Comparison of ENCODE assay signal across 7 mouse cellular contexts in the genomic region with DNA sequence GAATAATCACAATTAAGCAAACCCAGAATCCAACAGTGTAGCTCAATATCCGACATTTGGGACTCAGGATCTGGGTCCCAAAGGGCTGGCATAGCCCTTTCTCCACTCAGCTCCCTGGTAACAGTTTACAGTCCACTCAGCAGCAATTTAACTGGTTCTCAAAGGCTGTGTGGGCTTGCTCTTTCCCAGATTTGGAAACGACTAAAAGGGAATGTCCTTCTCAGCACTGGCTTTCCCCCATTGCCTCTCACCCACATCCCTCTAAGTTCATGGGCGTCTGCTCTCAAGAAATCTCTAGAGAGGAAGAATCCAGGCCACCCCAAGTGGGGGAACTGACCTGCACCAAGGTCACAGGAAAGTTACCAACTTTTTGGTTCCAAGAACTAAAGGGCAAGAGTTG. TPM values are rescaled to one million over a fixed set of nuclear protein-coding genes. Genes with fewer than 3 reads are reported as not detected.
DNase-seq lines count a peak whose midpoint lies in the region; ATAC-seq and TF ChIP-seq lines count a peak whose summit lies in the region.

No protein-coding gene starts in this region.

- H3K36me3 ChIP-seq in lung, embryonic 14.5 days (ENCODE audit: insufficient read depth): peaks cover 27% of the 10 kb centered on the region
- peaks cover 6% of the 10 kb centered on the region; the same call in 1 of the 2 replicates for H3K36me3 ChIP-seq in embryonic facial prominence, embryonic 11.5 days (replicated peaks; ENCODE audit: control insufficient read depth, insufficient read depth, low read depth, low read length)
- H3K36me3 ChIP-seq in hindbrain, embryonic 14.5 days (replicated peaks; ENCODE audit: control insufficient read depth, insufficient read depth): peaks cover 33% of the 10 kb centered on the region
- H3K36me3 ChIP-seq in midbrain, embryonic 15.5 days (replicated peaks): peaks cover 22% of the 10 kb centered on the region

- no peak for DNase-seq in lung, embryonic 14.5 days
- no peak for DNase-seq in lung, postnatal 14 days
- no peak for DNase-seq in embryonic facial prominence, embryonic 11.5 days (ENCODE audit: low spot score)
- DNase-seq in hindbrain, embryonic 14.5 days (ENCODE audit: low spot score): no peak
- DNase-seq in layer of hippocampus, postnatal 36 days: no peak
- DNase-seq in layer of hippocampus, adult 9-10 months (ENCODE audit: low spot score): no peak

- peak overlapping the region; percentile 80 for H3K4me3 ChIP-seq in lung, embryonic 14.5 days (ENCODE audit: low read depth, low read length)
- peak overlapping the region; percentile 82 for H3K4me3 ChIP-seq in embryonic facial prominence, embryonic 11.5 days (ENCODE audit: low read depth, low read length)
- H3K4me3 ChIP-seq in hindbrain, embryonic 14.5 days (replicated peaks; ENCODE audit: low read length): peak overlapping the region; percentile 74
- peak overlapping the region; percentile 95 for H3K4me3 ChIP-seq in midbrain, embryonic 15.5 days

- no peaks in the 10 kb centered on the region; the same call in 1 of the 2 replicates for H3K4me1 ChIP-seq in lung, embryonic 14.5 days (ENCODE audit: insufficient read depth)
- H3K4me1 ChIP-seq in embryonic facial prominence, embryonic 11.5 days (ENCODE audit: control insufficient read depth, insufficient read depth, low read length): no peaks in the 10 kb centered on the region
- peaks cover 15% of the 10 kb centered on the region for H3K4me1 ChIP-seq in hindbrain, embryonic 14.5 days (replicated peaks; ENCODE audit: control insufficient read depth, insufficient read depth, low read length)
- peaks cover 26% of the 10 kb centered on the region for H3K4me1 ChIP-seq in midbrain, embryonic 15.5 days

- H3K4me2 ChIP-seq in lung, embryonic 14.5 days: peak overlapping the region; percentile 84
- peak overlapping the region; percentile 80 for H3K4me2 ChIP-seq in embryonic facial prominence, embryonic 11.5 days (ENCODE audit: low read depth, low read length)
- H3K4me2 ChIP-seq in hindbrain, embryonic 14.5 days (replicated peaks): peak overlapping the region; percentile 79
- H3K4me2 ChIP-seq in midbrain, embryonic 15.5 days: peak overlapping the region; percentile 93

- 47% methylated on average over 3 of the region's 3 CpGs for WGBS in lung, embryonic 14.5 days
- WGBS in embryonic facial prominence, embryonic 11.5 days: 52% methylated on average over 3 of the region's 3 CpGs
- 51% methylated on average over 3 of the region's 3 CpGs for WGBS in hindbrain, embryonic 14.5 days
- 52% methylated on average over 3 of the region's 3 CpGs for WGBS in midbrain, embryonic 15.5 days

- peak overlapping the region; percentile 58 for H3K9ac ChIP-seq in lung, embryonic 14.5 days
- H3K9ac ChIP-seq in embryonic facial prominence, embryonic 11.5 days (replicated peaks; ENCODE audit: low read length): peak overlapping the region; percentile 76
- H3K9ac ChIP-seq in hindbrain, embryonic 14.5 days: peak overlapping the region; percentile 68
- peak overlapping the region; percentile 86 for H3K9ac ChIP-seq in midbrain, embryonic 15.5 days

- H3K27ac ChIP-seq in lung, embryonic 14.5 days (ENCODE audit: low read depth): peak overlapping the region; percentile 48; the same call in 1 of the 2 replicates
- peak overlapping the region; percentile 62 for H3K27ac ChIP-seq in embryonic facial prominence, embryonic 11.5 days (replicated peaks; ENCODE audit: low read depth, low read length)
- peak overlapping the region; percentile 45; the same call in 1 of the 2 replicates for H3K27ac ChIP-seq in hindbrain, embryonic 14.5 days
- H3K27ac ChIP-seq in midbrain, embryonic 15.5 days: peak overlapping the region; percentile 79

- H3K9me3 ChIP-seq in lung, embryonic 14.5 days (ENCODE audit: low read depth, low read length): no peaks in the 10 kb centered on the region
- no peaks in the 10 kb centered on the region for H3K9me3 ChIP-seq in embryonic facial prominence, embryonic 11.5 days (replicated peaks; ENCODE audit: control insufficient read depth, low read length)
- H3K9me3 ChIP-seq in hindbrain, embryonic 14.5 days (ENCODE audit: control insufficient read depth, low read length): no peaks in the 10 kb centered on the region
- H3K9me3 ChIP-seq in midbrain, embryonic 15.5 days: no peaks in the 10 kb centered on the region

- no peak for TF ChIP-seq CTCF in lung, embryonic 14.5 days (IDR thresholded peaks at IDR 0.05; ENCODE audit: low read depth)

- H3K27me3 ChIP-seq in lung, embryonic 14.5 days (ENCODE audit: insufficient read depth, low read length): no peaks in the 10 kb centered on the region; the same call in 1 of the 2 replicates
- no peaks in the 10 kb centered on the region for H3K27me3 ChIP-seq in embryonic facial prominence, embryonic 11.5 days (ENCODE audit: control insufficient read depth, insufficient read depth, low read length)
- H3K27me3 ChIP-seq in hindbrain, embryonic 14.5 days (ENCODE audit: control insufficient read depth, insufficient read depth, low read length): no peaks in the 10 kb centered on the region
- no peaks in the 10 kb centered on the region for H3K27me3 ChIP-seq in midbrain, embryonic 15.5 days (replicated peaks)

- 0 out of 2 replicates have a peak, but pooled peaks have one; percentile 4 for ATAC-seq in lung, embryonic 14.5 days (ENCODE audit: insufficient read depth)
- ATAC-seq in embryonic facial prominence, embryonic 11.5 days (replicated peaks; ENCODE audit: insufficient number of reproducible peaks, low FRiP score, low TSS enrichment, low read depth): no peak
- ATAC-seq in hindbrain, embryonic 14.5 days (ENCODE audit: low FRiP score): no peak
- no peak for ATAC-seq in midbrain, embryonic 15.5 days (replicated peaks)

RNA-seq across cellular contexts. Expression of gene Nmnat1, which starts 0.4 kb away (rescaled TPM):
- polyA plus RNA-seq in lung, embryonic 14.5 days (2014; fragmentation: Nextera tagmentation; extraction: Ambion mirVana): 12.0 and 12.5 TPM in 2 replicates
- 12.2 and 12.3 TPM in 2 replicates for polyA plus RNA-seq in embryonic facial prominence, embryonic 11.5 days (2014; fragmentation: Nextera tagmentation; extraction: Ambion mirVana)
- polyA plus RNA-seq in hindbrain, embryonic 14.5 days (2014; fragmentation: Nextera tagmentation; extraction: Ambion mirVana): 7.5 and 8.2 TPM in 2 replicates
- polyA plus RNA-seq in midbrain, embryonic 15.5 days (2015; fragmentation: Nextera tagmentation; extraction: Ambion mirVana): 7.2 and 7.9 TPM in 2 replicates
- 1 to 10 TPM; 8.3 to 8.4 TPM for total RNA-seq in layer of hippocampus, postnatal 36 days (2021)

RNA-seq across cellular contexts. Expression of gene Lzic, which starts 0.5 kb away (rescaled TPM):
- 51.1 and 52.8 TPM in 2 replicates for polyA plus RNA-seq in lung, embryonic 14.5 days (2014; fragmentation: Nextera tagmentation; extraction: Ambion mirVana)
- polyA plus RNA-seq in embryonic facial prominence, embryonic 11.5 days (2014; fragmentation: Nextera tagmentation; extraction: Ambion mirVana): 58.5 and 61.2 TPM in 2 replicates
- 49.9 and 52.5 TPM in 2 replicates for polyA plus RNA-seq in hindbrain, embryonic 14.5 days (2014; fragmentation: Nextera tagmentation; extraction: Ambion mirVana)
- polyA plus RNA-seq in midbrain, embryonic 15.5 days (2015; fragmentation: Nextera tagmentation; extraction: Ambion mirVana): 36.6 and 39.9 TPM in 2 replicates
- 10 to 100 TPM; 19.4 to 23.6 TPM for total RNA-seq in layer of hippocampus, postnatal 36 days (2021)

RNA-seq across cellular contexts. Expression of gene Tmem274, which starts 7.4 kb away (rescaled TPM):
- polyA plus RNA-seq in lung, embryonic 14.5 days (2014; fragmentation: Nextera tagmentation; extraction: Ambion mirVana): 0.32 TPM in 1 of 2 replicates, not detected in the other
- polyA plus RNA-seq in embryonic facial prominence, embryonic 11.5 days (2014; fragmentation: Nextera tagmentation; extraction: Ambion mirVana): not detected in 2 replicates
- polyA plus RNA-seq in hindbrain, embryonic 14.5 days (2014; fragmentation: Nextera tagmentation; extraction: Ambion mirVana): 0.37 TPM in 1 of 2 replicates, not detected in the other
- polyA plus RNA-seq in midbrain, embryonic 15.5 days (2015; fragmentation: Nextera tagmentation; extraction: Ambion mirVana): not detected in 2 replicates
- not detected for total RNA-seq in layer of hippocampus, postnatal 36 days (2021)

RNA-seq across cellular contexts. Expression of gene Rbp7, which starts 29.8 kb away (rescaled TPM):
- 1.4 and 1.7 TPM in 2 replicates for polyA plus RNA-seq in lung, embryonic 14.5 days (2014; fragmentation: Nextera tagmentation; extraction: Ambion mirVana)
- polyA plus RNA-seq in embryonic facial prominence, embryonic 11.5 days (2014; fragmentation: Nextera tagmentation; extraction: Ambion mirVana): not detected in 2 replicates
- polyA plus RNA-seq in hindbrain, embryonic 14.5 days (2014; fragmentation: Nextera tagmentation; extraction: Ambion mirVana): not detected in 2 replicates
- polyA plus RNA-seq in midbrain, embryonic 15.5 days (2015; fragmentation: Nextera tagmentation; extraction: Ambion mirVana): 0.99 TPM in 1 of 2 replicates, not detected in the other
- total RNA-seq in layer of hippocampus, postnatal 36 days (2021): not detected

RNA-seq across cellular contexts. Expression of gene Ctnnbip1, which starts 33.5 kb away (rescaled TPM):
- polyA plus RNA-seq in lung, embryonic 14.5 days (2014; fragmentation: Nextera tagmentation; extraction: Ambion mirVana): 65.3 and 65.4 TPM in 2 replicates
- polyA plus RNA-seq in embryonic facial prominence, embryonic 11.5 days (2014; fragmentation: Nextera tagmentation; extraction: Ambion mirVana): 68.8 and 70.4 TPM in 2 replicates
- polyA plus RNA-seq in hindbrain, embryonic 14.5 days (2014; fragmentation: Nextera tagmentation; extraction: Ambion mirVana): 99.0 and 100 TPM in 2 replicates
- 99.5 and 106 TPM in 2 replicates for polyA plus RNA-seq in midbrain, embryonic 15.5 days (2015; fragmentation: Nextera tagmentation; extraction: Ambion mirVana)
- 10 to 100 TPM; 33.6 to 37.4 TPM for total RNA-seq in layer of hippocampus, postnatal 36 days (2021)
